Mouse (Mus musculus): ENCODE results near the gene Dhx40. TPM values are rescaled to one million over a fixed set of nuclear protein-coding genes. Genes with fewer than 3 reads are reported as not detected.

Gene Dhx40
- 9.8 and 12.0 TPM in 2 replicates for total RNA-seq (2014; rRNA removed)
- 12.5 and 12.6 TPM in 2 replicates for polyA plus RNA-seq (2015; fragmentation: Nextera tagmentation; extraction: Ambion mirVana)

- WGBS, result 5% methylated on average over 39 of the region's 40 CpGs
- Histone ChIP-seq H3K4me1 (ENCODE audit: insufficient read depth, low read length) (no peaks in the 10 kb centered on the region), H3K9ac (replicated peaks; ENCODE audit: low read length) (peak within 1 kb of the TSS; percentile 71), H3K27me3 (ENCODE audit: insufficient read depth, low read length) (no peaks in the 10 kb centered on the region), H3K36me3 (ENCODE audit: insufficient read depth, low read length) (peaks cover 9% of the 10 kb centered on the region), H3K9me3 (ENCODE audit: low read length) (no peaks in the 10 kb centered on the region), H3K27ac (peak within 1 kb of the TSS; percentile 78), H3K4me3 (ENCODE audit: low read length) (peak within 1 kb of the TSS; percentile 100), H3K4me2 (ENCODE audit: low read depth, low read length) (peak within 1 kb of the TSS; percentile 79)
- ATAC-seq (peak; percentile 98), DNase-seq (ENCODE audit: low spot score) (peak; percentile 95)
- TF ChIP-seq CTCF (IDR thresholded peaks at IDR 0.05; ENCODE audit: low read depth), result no peak
Observed at GRCm38 (mm10) chr11:86807505-86807989, at the start of gene Dhx40. Gene Dhx40, minus strand, starts transcription at chr11:86807746.

- TF ChIP-seq CTCF (IDR thresholded peaks at IDR 0.05; ENCODE audit: low read depth), result no peak
- 52% methylated on average over 12 of the region's 12 CpGs for WGBS
- DNase-seq (ENCODE audit: low spot score), result peak; percentile 46
Observed at GRCm38 (mm10) chr11:86855639-86856425, 48.3 kb upstream of the Dhx40 start.

GRCm38 (mm10) chr11:86853081-86853480 is 45.5 kb upstream of the Dhx40 start:
- DNase-seq (ENCODE audit: low spot score), result no peak
- no peaks in the 10 kb centered on the region for H3K36me3 ChIP-seq (ENCODE audit: insufficient read depth, low read length)
- no peak for ATAC-seq
- H3K27ac ChIP-seq, result no peak overlapping the region
- no peak for TF ChIP-seq CTCF (IDR thresholded peaks at IDR 0.05; ENCODE audit: low read depth)
- H3K4me2 ChIP-seq (ENCODE audit: low read depth, low read length), result 0 out of 2 replicates have a peak overlapping the region, but pooled peaks have one; percentile 21
- no peak overlapping the region for H3K9ac ChIP-seq (replicated peaks; ENCODE audit: low read length)
- H3K27me3 ChIP-seq (ENCODE audit: insufficient read depth, low read length), result no peaks in the 10 kb centered on the region
- H3K4me3 ChIP-seq (ENCODE audit: low read length), result no peak overlapping the region
- no peaks in the 10 kb centered on the region for H3K9me3 ChIP-seq (ENCODE audit: low read length)
- WGBS, result 73% methylated on average over 3 of the region's 3 CpGs
- H3K4me1 ChIP-seq (ENCODE audit: insufficient read depth, low read length), result 0 out of 2 replicates have a peak, but pooled peaks cover 12% of the 10 kb centered on the region

More at GRCm38 (mm10) chr11:86855639-86856425, 48.3 kb upstream of the Dhx40 start:
- no peaks in the 10 kb centered on the region for H3K9me3 ChIP-seq (ENCODE audit: low read length)
- no peak overlapping the region for H3K27ac ChIP-seq
- no peak overlapping the region for H3K4me3 ChIP-seq (ENCODE audit: low read length)
- 0 out of 2 replicates have a peak, but pooled peaks cover 12% of the 10 kb centered on the region for H3K4me1 ChIP-seq (ENCODE audit: insufficient read depth, low read length)
- no peak overlapping the region for H3K4me2 ChIP-seq (ENCODE audit: low read depth, low read length)
- H3K9ac ChIP-seq (replicated peaks; ENCODE audit: low read length), result no peak overlapping the region
- ATAC-seq, result no peak
- no peaks in the 10 kb centered on the region for H3K36me3 ChIP-seq (ENCODE audit: insufficient read depth, low read length)
- no peaks in the 10 kb centered on the region for H3K27me3 ChIP-seq (ENCODE audit: insufficient read depth, low read length)

GRCm38 (mm10) chr11:86852534-86853054 is 45.0 kb upstream of the Dhx40 start:
- Histone ChIP-seq H3K4me2 (ENCODE audit: low read depth, low read length) (peak overlapping the region; percentile 21; the same call in 1 of the 2 replicates), H3K4me3 (ENCODE audit: low read length) (no peak overlapping the region), H3K27me3 (ENCODE audit: insufficient read depth, low read length) (no peaks in the 10 kb centered on the region), H3K36me3 (ENCODE audit: insufficient read depth, low read length) (no peaks in the 10 kb centered on the region), H3K9ac (replicated peaks; ENCODE audit: low read length) (no peak overlapping the region), H3K4me1 (ENCODE audit: insufficient read depth, low read length) (0 out of 2 replicates have a peak, but pooled peaks cover 12% of the 10 kb centered on the region), H3K9me3 (ENCODE audit: low read length) (no peaks in the 10 kb centered on the region), H3K27ac (no peak overlapping the region)
- ATAC-seq, result no peak
- DNase-seq (ENCODE audit: low spot score), result peak; percentile 50
- TF ChIP-seq CTCF (IDR thresholded peaks at IDR 0.05; ENCODE audit: low read depth), result no peak
- 30% methylated on average over 13 of the region's 13 CpGs for WGBS

- peak overlapping the region; percentile 32; the same call in 1 of the 2 replicates for H3K27ac ChIP-seq
- ATAC-seq (peak; percentile 29; the same call in 1 of the 2 replicates), DNase-seq (ENCODE audit: low spot score) (no peak)
- H3K27me3 ChIP-seq (ENCODE audit: insufficient read depth, low read length), result no peaks in the 10 kb centered on the region
- H3K4me1 ChIP-seq (ENCODE audit: insufficient read depth, low read length), result 0 out of 2 replicates have a peak, but pooled peaks cover 12% of the 10 kb centered on the region
- TF ChIP-seq CTCF (IDR thresholded peaks at IDR 0.05; ENCODE audit: low read depth), result no peak
- WGBS, result 16% methylated on average over 7 of the region's 7 CpGs
- H3K9me3 ChIP-seq (ENCODE audit: low read length), result no peaks in the 10 kb centered on the region
- no peaks in the 10 kb centered on the region for H3K36me3 ChIP-seq (ENCODE audit: insufficient read depth, low read length)
- no peak overlapping the region for H3K4me3 ChIP-seq (ENCODE audit: low read length)
- H3K9ac ChIP-seq (replicated peaks; ENCODE audit: low read length), result no peak overlapping the region
- peak overlapping the region; percentile 21; the same call in 1 of the 2 replicates for H3K4me2 ChIP-seq (ENCODE audit: low read depth, low read length)
Observed at GRCm38 (mm10) chr11:86851714-86852533, 44.4 kb upstream of the Dhx40 start.

GRCm38 (mm10) chr11:86851234-86851671 is 43.7 kb upstream of the Dhx40 start:
- peak; percentile 72 for DNase-seq (ENCODE audit: low spot score)
- Histone ChIP-seq H3K4me2 (ENCODE audit: low read depth, low read length) (peak overlapping the region; percentile 21), H3K9ac (replicated peaks; ENCODE audit: low read length) (no peak overlapping the region)

More at GRCm38 (mm10) chr11:86851234-86851671, 43.7 kb upstream of the Dhx40 start:
- Histone ChIP-seq H3K4me1 (ENCODE audit: insufficient read depth, low read length) (0 out of 2 replicates have a peak, but pooled peaks cover 12% of the 10 kb centered on the region), H3K4me3 (ENCODE audit: low read length) (no peak overlapping the region), H3K36me3 (ENCODE audit: insufficient read depth, low read length) (no peaks in the 10 kb centered on the region), H3K27me3 (ENCODE audit: insufficient read depth, low read length) (no peaks in the 10 kb centered on the region), H3K27ac (peak overlapping the region; percentile 32; the same call in 1 of the 2 replicates), H3K9me3 (ENCODE audit: low read length) (no peaks in the 10 kb centered on the region)
- ATAC-seq, result peak; percentile 51; the same call in 1 of the 2 replicates
- 29% methylated on average over 7 of the region's 7 CpGs for WGBS
- no peak for TF ChIP-seq CTCF (IDR thresholded peaks at IDR 0.05; ENCODE audit: low read depth)
